Mouse (Mus musculus): ENCODE measurements at regions not wholly inside any gene's neighbourhood (a gene's known extent, or its start where the extent isn't known, plus 50 kb on each side); places are given as distances from the start of the nearest gene placed in this dataset.

GRCm38 (mm10) chr2:160148936-160149335, 185.0 kb downstream of the Gm826 start:
- TF ChIP-seq CTCF (IDR thresholded peaks at IDR 0.05; ENCODE audit: insufficient read depth, low read length) (no peak), POLR2A (IDR thresholded peaks at IDR 0.05; ENCODE audit: borderline replicate concordance, extremely low read depth, low read depth, low read length) (no peak)

All from lung, adult 2 months (tissue).